Mouse (Mus musculus) spleen, embryonic (tissue): Measurements from ENCODE around the gene Cd34.

Experiments used
- CTCF ChIA-PET: fragments of 350-600 bp; sonication (Branson Sonifier 250); formaldehyde crosslinking; loops from one replicate; lab custom pipeline; 2022; lab: Charles Lee

The Cd34 gene

DNA sequence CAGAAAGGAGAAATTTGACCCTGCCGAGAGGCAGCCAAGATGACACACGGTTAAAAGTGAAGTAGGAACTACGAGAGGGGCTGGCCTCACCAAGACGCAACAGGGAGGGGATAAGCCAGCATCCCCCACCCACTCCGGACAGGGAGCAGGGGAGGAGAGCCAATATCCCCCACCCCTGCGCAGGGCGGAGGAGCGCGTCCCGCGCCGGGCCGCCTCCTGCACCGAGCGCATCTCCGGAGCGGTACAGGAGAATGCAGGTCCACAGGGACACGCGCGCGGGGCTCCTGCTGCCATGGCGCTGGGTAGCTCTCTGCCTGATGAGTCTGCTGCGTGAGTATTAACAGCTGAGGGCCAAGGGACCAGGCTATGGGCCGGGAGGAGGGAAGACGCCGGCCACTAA, at the start of gene Cd34:
TSS of gene Cd34 (plus strand) at position 105 of the 400 bp plus-strand sequence.
- CTCF ChIA-PET = no interaction called here

DNA sequence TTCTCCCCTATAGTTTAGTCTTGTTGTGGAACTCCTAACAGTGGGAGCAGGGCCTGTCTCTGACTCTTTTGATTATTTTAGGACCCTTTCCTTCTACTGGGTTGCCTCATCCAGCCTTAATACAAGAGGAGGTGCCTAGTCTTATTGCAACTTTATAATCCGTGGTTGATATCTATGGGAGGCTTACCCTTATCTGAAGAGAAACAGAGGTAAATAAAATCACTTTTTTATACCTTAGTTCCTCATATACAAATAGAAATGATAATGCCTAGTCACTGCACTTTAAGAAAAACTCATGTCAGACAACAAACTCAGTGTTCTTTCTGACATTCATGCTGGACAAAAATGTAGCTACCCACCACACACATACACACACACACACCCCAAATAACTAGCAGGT, 44.1 kb upstream of the Cd34 start:
- CTCF ChIA-PET = no interaction called here

DNA sequence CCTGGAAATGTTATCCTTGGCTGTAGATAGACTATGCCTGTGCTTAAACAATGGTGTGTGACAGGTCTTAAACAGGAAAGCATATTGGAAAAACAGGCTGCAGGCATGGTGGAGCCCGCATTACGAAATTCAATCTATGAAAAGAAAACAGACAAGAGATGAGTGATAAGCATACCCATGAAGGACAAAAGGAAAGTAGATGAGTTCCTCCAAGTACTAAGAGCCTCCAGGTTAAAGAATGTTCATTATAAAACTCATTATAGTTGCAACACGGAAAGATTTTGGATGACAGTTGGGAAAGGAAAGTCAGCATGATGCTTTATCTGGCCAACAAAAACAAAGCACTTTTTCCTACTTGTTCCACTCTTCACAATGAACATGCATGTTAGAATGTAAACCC, 43.3 kb upstream of the Cd34 start:
- CTCF ChIA-PET = no interaction called here

DNA sequence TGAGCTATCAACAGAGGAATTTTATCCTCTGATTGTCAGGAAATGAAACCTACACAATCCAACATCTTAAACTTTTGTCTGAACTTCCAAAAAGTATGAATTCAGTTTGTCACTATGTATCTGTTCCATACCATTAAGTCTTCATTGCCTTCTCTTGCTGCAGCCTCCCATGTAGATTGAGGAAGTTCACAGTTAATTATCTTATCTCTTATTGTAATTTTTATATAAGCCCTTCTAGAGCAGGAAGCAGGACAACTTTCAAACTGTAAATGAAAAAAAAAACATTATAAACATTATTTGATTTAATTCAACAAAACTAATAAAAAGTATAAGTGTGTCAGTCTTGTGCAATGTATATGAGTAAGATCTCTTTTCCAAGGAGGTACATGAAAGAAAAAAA, 37.5 kb upstream of the Cd34 start:
- CTCF ChIA-PET = no interaction called here

DNA sequence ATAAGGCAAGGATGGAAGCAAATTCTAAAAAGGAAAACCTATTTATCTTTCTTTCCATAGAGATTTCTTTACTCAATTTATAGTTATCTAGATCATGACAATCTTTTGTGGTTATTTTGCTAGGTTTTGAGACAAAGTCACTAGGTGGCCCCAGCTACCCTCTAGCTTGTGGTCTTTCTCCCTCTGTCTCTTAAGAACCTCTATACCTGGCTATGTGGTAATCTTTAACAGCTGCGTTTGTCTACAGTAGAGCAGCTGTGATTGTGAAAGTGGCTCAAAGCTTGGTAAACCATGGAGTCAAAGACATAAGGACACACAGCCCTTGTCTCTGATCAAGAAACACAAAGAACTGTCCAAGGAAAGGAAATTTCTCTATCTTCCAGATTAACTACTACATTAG, 36.8 kb upstream of the Cd34 start:
- CTCF ChIA-PET = no interaction called here

DNA sequence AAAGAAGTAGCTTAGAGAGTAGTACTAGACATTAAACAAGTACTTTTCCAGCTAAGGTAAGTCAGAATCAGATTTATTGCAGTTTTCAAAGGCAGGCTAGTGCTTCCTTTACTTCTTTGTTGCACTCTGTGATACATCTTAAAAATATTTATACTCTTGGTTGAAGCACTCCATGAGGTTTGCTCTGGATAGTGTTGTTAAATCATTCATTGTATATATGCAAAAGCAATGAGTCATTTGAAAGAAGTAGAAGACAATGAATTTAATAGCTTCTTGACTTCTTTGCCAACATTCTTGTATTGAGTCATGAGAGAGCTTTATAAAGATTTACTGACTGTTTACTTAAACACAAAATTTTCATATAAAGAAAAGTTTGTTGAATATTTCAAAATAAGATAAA, 29.7 kb upstream of the Cd34 start:
- CTCF ChIA-PET = no interaction called here

DNA sequence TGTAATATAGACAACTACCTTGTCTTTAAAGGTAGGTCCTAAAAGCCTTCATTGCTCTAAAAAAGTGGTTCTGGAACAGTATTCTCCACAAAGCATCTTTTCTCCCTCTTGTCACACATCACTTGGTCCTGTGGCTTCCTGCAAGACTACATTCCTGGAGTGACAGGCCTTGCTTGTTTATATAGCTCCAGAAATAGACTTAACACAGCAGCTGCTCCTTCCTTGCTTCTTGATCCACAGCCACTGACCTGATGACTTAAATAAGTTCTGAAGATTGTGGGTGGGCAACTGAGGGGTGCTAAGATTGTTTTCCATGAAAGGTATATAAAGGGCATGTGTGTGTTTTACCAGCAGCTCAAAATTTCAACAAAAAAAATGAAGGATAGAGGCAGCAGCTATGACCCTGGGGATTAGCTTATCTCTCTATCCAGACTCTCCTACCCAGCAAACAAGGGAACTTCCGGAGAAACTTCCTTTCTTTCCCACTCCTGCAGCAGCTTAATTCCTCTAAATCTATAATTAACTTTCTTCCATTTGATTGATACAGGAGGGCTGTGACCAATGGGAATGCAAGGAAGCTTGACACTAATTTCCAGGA, 12.8 kb upstream of the Cd34 start:
- CTCF ChIA-PET = no interaction called here

DNA sequence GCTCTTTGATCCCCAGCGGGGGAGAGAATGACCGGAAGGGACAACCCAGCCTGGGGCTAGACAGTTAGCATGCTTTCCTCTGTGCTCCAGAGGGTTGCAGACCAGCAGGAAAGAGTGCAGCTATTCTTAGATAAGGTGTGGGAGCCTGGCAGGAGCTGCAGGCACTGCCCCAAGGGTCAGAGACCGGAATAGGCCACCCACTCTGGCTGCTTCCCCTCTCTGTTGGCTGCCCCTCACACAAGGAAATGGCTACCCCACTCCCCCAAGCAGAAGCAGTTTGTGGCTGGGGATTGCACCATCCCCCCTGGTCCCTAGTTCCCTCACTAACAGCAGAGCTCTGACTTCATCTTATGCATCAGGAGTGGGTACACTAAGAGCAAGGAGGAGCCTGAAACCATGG, 10.7 kb upstream of the Cd34 start:
- CTCF ChIA-PET = no interaction called here

DNA sequence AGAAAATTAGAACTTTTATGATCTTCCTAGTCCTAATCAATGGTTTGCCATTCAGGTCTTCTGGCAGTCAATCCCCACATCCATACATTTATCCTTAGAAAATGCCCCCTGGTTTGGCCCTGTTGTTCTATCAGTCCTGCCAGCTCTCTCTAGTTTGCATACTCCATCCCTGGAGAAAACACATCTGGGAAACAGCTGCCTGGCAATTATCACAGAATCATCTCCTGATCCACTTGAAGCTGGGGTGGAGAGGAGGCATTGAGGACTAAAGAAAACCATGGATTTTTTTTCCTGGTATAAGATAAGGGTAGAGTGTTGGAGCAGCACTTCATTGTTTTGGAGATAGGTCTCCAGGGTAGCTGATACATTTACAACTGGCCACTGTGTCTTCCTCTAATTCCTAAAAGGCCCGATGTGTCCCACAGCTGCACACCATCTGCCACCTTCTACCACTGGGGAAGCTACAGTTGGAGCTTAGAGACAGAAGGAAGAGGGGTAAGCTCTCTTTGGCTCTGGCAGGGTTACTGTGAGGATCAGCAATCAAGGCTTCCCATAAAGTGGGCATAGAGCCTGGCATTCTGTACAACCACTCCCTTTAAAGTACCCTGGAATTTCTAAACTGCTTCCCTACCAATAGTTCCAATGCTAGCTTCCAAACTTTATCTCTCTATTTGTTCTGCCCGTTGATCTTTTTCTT, 9.2 kb upstream of the Cd34 start:
- CTCF ChIA-PET = no interaction called here

DNA sequence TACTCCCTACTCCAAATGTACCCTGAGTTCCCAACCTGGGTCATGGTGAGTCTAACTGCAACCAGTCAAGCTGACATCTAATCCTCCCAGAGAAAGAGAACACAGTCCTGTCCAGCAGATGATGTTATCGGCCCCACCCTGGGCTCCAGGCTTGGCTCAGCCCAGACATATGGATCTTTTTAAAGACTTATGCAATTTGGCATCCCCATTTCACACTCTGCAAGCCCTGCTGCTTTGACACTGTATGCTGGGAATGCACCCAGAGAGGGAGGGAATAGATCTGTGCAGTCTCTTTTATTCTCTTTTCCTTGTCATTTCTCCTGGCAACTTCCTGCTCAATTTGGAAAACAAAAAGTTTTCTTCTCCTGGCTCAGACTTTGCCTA, 8.7 kb upstream of the Cd34 start:
- CTCF ChIA-PET = no interaction called here

DNA sequence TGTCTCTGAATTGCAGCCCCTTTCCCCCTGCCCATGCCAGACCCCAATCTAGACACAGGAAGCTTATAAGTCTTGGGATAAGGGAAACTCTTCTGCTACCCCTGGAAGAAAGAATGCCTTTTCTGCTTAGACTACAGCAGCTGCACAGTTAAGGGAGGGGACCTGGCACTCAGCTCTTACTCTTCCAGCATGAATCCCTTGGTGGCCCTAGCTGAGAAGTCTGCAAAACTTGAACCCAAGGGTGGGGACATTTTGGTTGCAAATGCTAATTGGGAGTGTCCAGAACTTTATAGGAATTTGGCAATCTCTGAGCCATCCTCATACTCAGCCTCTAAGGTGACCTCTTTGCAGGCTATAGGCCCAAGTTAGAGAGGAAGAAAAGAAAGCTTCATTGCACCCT, 7.9 kb upstream of the Cd34 start:
- CTCF ChIA-PET = no interaction called here

DNA sequence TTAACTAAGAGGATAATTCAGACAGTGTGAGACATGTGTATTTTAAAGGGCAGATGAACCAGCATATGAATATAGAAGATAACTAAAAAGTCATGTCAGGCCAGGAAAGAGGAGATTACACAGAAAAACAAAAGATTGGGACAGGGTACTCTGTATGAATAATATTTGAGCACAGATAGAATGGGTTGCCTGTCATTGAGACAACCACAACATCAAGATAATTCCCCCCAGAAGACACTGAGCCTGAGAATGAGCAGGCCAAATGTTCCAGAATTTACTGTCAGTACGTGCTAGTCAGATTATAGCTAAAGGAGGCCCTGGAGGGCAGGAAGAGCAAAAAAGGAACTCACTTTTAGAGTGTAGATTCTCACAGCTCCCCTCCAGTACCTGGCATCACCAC, 3.3 kb upstream of the Cd34 start:
- CTCF ChIA-PET = no interaction called here

DNA sequence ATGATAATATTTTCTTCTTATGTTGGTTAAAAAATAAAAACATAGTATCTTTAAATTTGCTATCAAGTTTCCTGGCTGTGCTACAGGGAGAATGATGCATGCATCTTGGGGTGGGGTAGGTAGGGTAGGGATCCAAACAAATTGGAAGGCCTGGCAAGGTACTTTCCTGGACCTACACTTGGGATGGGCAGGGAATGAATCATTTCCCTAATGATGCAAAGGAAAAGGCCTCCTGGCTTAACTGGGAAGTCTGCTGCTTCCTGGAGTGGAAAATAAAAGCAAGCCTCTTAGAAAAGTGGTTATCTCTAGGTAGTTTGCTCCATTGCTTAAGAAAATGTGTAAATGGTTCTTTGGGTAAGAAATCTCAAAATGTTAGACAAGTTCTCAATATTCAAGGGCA, 2.9 kb downstream of the Cd34 start:
- CTCF ChIA-PET = no interaction called here

DNA sequence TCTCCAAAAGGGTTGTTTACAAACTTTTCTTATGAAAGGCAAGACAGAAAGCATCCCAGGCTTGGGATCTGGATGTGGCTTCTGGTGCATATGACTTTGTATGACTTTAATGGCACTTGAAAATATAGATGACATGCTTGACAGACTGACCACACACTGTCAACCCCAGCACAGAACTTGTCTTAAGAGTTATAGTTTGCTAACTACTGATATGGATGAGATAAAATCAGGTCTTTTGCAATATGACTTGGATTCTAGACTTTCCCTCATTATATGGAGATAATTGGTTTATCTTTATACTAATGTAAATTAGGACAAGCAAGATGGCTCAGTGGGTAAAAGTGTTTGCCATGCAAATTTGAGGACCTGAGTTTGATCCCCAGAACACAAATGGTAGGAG, 4.3 kb downstream of the Cd34 start:
- CTCF ChIA-PET = no interaction called here

DNA sequence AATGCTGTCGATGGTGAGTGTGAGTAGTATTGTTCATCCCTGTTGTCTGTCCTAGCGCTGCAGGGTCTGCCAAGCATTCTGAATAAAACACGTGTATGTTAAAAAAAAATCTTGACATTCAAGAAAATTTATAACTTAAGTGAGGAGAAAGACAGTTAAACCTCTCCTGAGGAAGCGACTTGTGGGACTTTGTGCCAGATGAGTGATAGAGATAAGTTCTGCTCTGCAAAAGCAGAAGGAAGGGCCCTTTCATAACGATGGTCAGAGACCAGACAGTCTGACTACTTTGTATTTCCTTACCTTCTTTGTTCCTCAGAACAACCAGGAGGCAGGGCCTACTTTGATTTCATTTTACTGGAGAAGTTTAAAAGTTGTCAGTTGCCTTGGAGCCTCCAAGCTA, 4.9 kb downstream of the Cd34 start:
- CTCF ChIA-PET = no interaction called here

DNA sequence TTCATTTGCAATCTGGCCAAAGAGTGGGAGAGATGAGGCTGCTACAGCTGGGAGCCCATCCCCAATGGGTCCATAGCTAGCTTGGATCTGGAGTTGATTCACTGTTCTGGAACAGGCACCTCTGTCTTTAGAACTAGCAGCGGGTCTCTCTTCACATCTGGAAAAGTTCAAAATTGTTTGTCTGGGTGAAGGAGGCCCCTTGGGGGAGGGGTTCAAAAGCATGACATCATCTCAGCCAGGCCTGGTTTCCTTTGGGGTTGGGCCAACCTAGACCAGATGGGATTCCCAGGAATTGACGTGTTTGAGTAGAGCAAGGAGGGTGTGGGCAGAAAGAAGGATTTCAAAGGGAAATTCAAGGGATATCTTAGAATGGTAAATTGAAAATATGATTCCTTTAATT, 6.8 kb downstream of the Cd34 start:
- CTCF ChIA-PET = no interaction called here

DNA sequence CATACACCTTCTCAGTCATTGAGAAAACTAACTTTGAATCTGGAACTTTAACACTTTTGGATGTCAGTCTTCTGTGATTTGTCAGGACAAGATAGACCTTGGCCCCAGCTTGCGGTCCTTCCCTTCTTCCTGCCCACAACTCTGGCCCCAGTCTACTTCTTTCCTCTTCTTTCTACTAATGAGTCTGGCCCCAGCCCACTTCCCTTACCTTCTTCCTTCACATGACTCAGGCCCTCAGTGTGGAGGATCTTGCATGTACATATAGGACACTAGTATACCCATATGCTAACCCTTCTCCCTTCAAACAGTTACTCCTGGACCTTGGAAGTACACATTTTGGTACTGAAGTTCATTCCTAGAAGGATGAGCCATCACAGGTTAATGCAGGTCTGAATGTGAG, 7.8 kb downstream of the Cd34 start:
- CTCF ChIA-PET = no interaction called here

DNA sequence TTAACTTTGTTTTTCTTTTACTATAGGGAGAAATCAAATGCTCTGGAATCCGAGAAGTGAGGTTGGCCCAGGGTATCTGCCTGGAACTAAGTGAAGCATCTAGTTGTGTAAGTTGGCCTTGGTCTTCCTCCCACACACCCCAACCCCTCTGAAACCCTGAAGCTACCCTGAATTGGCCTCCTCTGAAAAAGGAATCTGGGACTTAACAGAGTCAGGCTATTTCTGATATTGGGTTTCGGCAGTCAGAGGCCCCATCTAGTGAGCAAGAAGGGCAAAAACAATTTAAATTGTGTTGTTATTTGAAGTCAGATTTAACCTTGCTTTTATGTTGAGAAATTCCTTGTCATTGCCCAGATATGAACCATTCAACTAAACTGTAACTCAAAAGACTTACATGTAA, 12.3 kb downstream of the Cd34 start:
- CTCF ChIA-PET = no interaction called here

DNA sequence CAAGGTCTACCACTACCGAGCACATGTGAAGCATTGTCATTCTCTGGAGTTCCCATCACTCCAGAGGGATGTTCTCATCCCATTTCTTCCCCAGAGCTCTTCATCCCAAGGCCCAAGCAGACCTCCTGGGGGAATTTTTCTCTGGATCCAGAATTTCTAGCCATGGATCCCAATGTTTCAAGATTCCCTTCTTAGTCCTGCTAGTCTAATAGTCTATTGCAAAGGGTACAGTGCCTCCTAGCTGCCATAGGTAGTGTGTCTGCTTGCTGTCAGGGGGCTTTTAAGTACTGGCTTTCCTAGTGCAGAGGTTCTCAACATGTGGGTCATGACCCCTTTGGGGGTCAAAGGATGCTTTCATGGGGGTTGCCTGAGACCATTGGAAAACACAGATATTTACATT, 14.3 kb downstream of the Cd34 start:
- CTCF ChIA-PET = no interaction called here

DNA sequence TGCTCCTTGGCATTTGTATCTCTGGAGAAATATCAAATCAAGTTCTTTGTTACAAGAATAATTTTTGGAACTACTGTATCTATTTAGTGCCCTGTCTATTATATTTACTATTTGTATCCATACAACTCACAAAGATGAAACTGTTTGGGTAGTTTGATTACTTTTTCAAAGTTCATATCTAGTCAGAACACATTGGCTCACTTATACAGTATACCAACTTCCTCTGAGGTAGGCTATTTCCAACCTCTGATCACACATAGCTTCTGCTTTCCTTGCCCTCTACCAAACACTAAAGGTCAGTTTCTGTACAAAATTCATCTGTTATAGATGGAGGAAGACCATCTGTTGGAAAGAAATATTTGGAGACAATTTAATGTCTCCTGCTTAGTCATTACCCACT, 16.1 kb downstream of the Cd34 start:
- CTCF ChIA-PET = no interaction called here

DNA sequence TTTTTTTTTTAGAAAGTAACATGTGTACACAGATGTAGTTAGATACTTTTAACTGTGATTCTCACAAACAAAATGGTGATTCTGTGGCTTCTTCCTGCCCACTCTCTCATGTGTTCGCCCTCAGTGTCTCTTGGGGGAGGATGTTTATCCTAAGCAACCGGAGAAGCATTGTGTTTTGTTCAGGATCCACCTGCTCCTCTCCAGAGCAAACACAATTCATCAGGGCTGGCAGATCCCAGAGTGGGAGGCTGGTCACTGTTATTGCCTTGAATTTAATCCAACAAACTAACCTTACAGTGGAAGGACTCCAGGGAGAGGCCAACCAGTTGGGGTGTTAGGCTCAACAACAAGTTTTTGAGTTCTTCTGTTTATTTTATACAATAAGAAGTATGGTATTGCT, 17.1 kb downstream of the Cd34 start:
- CTCF ChIA-PET = no interaction called here

DNA sequence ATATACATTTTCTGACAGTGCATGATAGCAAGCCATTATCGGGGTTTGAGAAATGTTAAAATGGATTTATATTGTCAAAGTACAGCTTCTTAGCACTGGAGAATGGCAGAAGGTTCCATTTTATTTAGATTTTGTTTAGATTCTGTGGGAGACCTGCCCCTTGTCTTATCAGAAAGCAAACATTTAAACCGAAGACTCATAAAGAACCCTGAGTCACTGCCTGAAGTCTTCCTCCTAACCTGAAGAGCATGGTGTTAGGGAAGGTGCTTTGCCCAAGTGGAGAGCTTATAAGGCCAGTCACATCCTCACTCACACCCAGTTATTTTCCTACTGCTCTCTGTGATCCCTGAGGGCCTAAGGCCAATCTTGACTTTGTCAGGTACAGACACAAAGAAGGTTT, 18.4 kb downstream of the Cd34 start:
- CTCF ChIA-PET = no interaction called here

DNA sequence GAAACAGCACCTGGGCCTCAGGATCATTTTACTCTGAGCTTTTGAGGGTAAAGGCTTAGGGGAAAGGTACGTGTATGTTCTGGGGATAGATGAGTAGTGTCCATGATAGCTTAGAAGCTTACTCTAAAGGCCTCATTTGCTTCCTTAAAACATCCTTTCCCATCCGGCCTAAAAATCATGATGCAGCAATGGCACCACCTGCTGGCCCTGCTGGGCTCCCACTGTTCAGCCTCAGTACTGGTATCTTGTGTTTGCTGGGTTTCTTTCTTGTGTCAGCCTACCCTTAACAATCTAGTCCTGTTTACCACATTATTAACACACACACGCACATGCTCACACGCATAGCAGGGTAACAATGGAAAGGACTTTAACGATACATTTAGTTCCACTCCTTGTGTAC, 23.6 kb downstream of the Cd34 start:
- CTCF ChIA-PET = no interaction called here

DNA sequence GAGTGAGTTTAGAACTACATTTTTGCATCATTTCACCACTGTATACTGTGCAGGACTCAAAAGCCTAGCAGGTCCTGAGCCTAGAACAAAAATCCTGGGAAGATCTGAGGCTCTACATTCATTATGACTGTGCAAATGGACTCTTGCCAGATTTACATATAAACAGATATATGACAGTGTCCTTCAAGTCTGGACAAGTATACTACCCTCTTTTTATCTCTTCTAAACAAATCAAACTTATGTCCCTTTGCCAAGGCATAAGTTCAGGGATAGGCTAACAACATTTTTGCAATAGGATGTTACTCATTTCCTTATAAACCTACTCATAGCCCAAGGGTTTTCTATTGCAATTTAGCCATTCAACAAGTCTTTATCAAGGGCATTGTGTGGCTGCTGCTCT, 24.1 kb downstream of the Cd34 start:
- CTCF ChIA-PET = no interaction called here
